Mouse (Mus musculus) cerebellum, adult 2 months (tissue): ENCODE measurements around the gene Trrap.

Experiments
- CTCF ChIP-seq: fragments of 200-500 bp; IDR thresholded peaks from 2 replicates; pipeline ENCODE4 v1.5.1; 2011; ENCODE audit warnings: low read depth, mild to moderate bottlenecking, control low read depth, low read length, moderate library complexity, borderline replicate concordance; ENCODE audit not compliant: insufficient read depth
- POLR2A ChIP-seq: fragments of 200-500 bp; IDR thresholded peaks from 2 replicates; pipeline ENCODE4 v1.6.1; 2011; ENCODE audit warnings: low read length, control low read depth, borderline replicate concordance; ENCODE audit not compliant: insufficient read depth

GRCm38 (mm10) chr5:144851820-144852219 lies 84.3 kb downstream of the Trrap start:
- no peak for TF ChIP-seq POLR2A
- TF ChIP-seq CTCF: no peak
